Mouse (Mus musculus) spleen, embryonic (tissue): ENCODE data around the gene Cdc42ep1.

Source experiments
- CTCF ChIA-PET: fragments of 350-600 bp; sonication (Branson Sonifier 250); formaldehyde crosslinking; loops from one replicate; lab custom pipeline; 2022; lab: Charles Lee

Gene Cdc42ep1

GRCm38 (mm10) chr15:78842371-78843163, at the start of gene Cdc42ep1:
Cdc42ep1 (plus strand) TSS chr15:78842624.
- CTCF ChIA-PET = no interaction called here

- CTCF ChIA-PET = no interaction called here
These were observed 46.0 kb upstream of the Cdc42ep1 start for GRCm38 (mm10) chr15:78796196-78797059.

- CTCF ChIA-PET = no interaction called here
These were observed 45.4 kb upstream of the Cdc42ep1 start for GRCm38 (mm10) chr15:78797060-78797329.

GRCm38 (mm10) chr15:78799029-78799428, 43.4 kb upstream of the Cdc42ep1 start:
- CTCF ChIA-PET = no interaction called here

GRCm38 (mm10) chr15:78801571-78801970, 40.9 kb upstream of the Cdc42ep1 start:
- CTCF ChIA-PET = interaction anchor here (1.4 kb wide), 1 partner anchor 8 kb away, joined by 4 read pairs; no protein-coding TSS in a partner anchor

- CTCF ChIA-PET = interaction anchor here (1.4 kb wide), 1 partner anchor 9 kb away, joined by 4 read pairs; no protein-coding TSS in a partner anchor
These were observed 40.3 kb upstream of the Cdc42ep1 start for GRCm38 (mm10) chr15:78801971-78802741.

GRCm38 (mm10) chr15:78802776-78803391, 39.5 kb upstream of the Cdc42ep1 start, which contains the start of gene Card10:
Card10 (minus strand) TSS chr15:78803042.
- CTCF ChIA-PET = interaction anchor here (1.1 to 1.4 kb wide), 2 partner anchors 10 to 179 kb away, joined by 4 to 11 read pairs; no protein-coding TSS in a partner anchor

- CTCF ChIA-PET = interaction anchor here (0.6 to 1.1 kb wide), 2 partner anchors 22 to 179 kb away, joined by 4 to 11 read pairs; no protein-coding TSS in a partner anchor
These were observed 38.9 kb upstream of the Cdc42ep1 start for GRCm38 (mm10) chr15:78803499-78803900.

- CTCF ChIA-PET = no interaction called here
These were observed 38.1 kb upstream of the Cdc42ep1 start for GRCm38 (mm10) chr15:78804326-78804725.

- CTCF ChIA-PET = no interaction called here
These were observed 37.1 kb upstream of the Cdc42ep1 start for GRCm38 (mm10) chr15:78805351-78805750.

GRCm38 (mm10) chr15:78806614-78807013, 35.8 kb upstream of the Cdc42ep1 start:
- CTCF ChIA-PET = interaction anchor here (0.9 kb wide), 1 partner anchor 41 kb away, joined by 3 read pairs; no protein-coding TSS in a partner anchor

GRCm38 (mm10) chr15:78807141-78807540, 35.3 kb upstream of the Cdc42ep1 start:
- CTCF ChIA-PET = interaction anchor here (0.9 kb wide), 1 partner anchor 41 kb away, joined by 3 read pairs; no protein-coding TSS in a partner anchor

GRCm38 (mm10) chr15:78808980-78809379, 33.4 kb upstream of the Cdc42ep1 start:
- CTCF ChIA-PET = interaction anchor here (0.6 kb wide), 1 partner anchor 209 kb away, joined by 5 read pairs; no protein-coding TSS in a partner anchor

GRCm38 (mm10) chr15:78809739-78810138, 32.7 kb upstream of the Cdc42ep1 start:
- CTCF ChIA-PET = no interaction called here

GRCm38 (mm10) chr15:78810146-78810545, 32.3 kb upstream of the Cdc42ep1 start:
- CTCF ChIA-PET = no interaction called here

- CTCF ChIA-PET = no interaction called here
These were observed 28.8 kb upstream of the Cdc42ep1 start for GRCm38 (mm10) chr15:78813603-78814002.

- CTCF ChIA-PET = no interaction called here
These were observed 26.9 kb upstream of the Cdc42ep1 start for GRCm38 (mm10) chr15:78815314-78816073.

- CTCF ChIA-PET = no interaction called here
These were observed 26.4 kb upstream of the Cdc42ep1 start for GRCm38 (mm10) chr15:78816074-78816391.

GRCm38 (mm10) chr15:78826213-78827204, 15.9 kb upstream of the Cdc42ep1 start:
- CTCF ChIA-PET = interaction anchor here (1.7 kb wide), 1 partner anchor 24 kb away, joined by 7 read pairs; no protein-coding TSS in a partner anchor
